Mouse (Mus musculus): ENCODE data around the gene Ephx3. TPM values are rescaled to one million over a fixed set of nuclear protein-coding genes. Genes with fewer than 3 reads are reported as not detected.
"Not testable (repeated sequence)": the region's sequence is repeated elsewhere in the genome, so short reads cannot be mapped to it uniquely, and the experiment has no call there.

Ephx3 gene
- 0.19 and 0.24 TPM in 2 replicates for polyA plus RNA-seq (2016; fragmentation: Nextera tagmentation; extraction: Ambion mirVana)

GRCm38 (mm10) chr17:32188863-32189636, at the start of gene Ephx3:
Ephx3 (minus strand) TSS chr17:32189549.
- peak within 1 kb of the TSS; percentile 38 for H3K27ac ChIP-seq (replicated peaks)
- H3K4me1 ChIP-seq = peaks cover 17% of the 10 kb centered on the region
- WGBS = 5% methylated on average over 42 of the region's 42 CpGs
- H3K4me3 ChIP-seq = peak within 1 kb of the TSS; percentile 58
- H3K9me3 ChIP-seq (replicated peaks) = no peaks in the 10 kb centered on the region
- peaks cover 2% of the 10 kb centered on the region; the same call in 1 of the 2 replicates for H3K36me3 ChIP-seq
- peaks cover 39% of the 10 kb centered on the region for H3K27me3 ChIP-seq (ENCODE audit: low read depth, poor library complexity, severe bottlenecking)
- DNase-seq (ENCODE audit: low spot score) = peak; percentile 37

DNA sequence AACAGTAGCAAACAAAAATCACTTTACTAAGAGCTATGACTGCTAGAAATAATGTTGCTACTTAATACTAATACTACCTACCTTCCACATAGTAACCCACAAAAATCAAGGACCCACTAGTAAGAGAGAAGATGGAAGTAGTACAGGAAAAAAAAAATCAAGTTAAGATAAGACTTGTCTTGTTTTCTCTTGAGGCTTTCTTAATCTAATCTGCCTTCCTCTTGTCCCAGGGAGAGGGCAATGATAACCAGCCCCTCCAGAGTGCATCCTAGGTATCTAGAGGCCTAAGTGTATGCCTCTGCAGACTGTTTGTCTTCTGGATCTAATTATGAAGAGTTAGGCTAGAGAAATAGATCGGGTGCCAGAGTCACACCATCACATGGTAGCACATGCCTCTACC, 49.2 kb upstream of the Ephx3 start:
- WGBS = 75% methylated on average over 1 of the region's 1 CpGs

DNA sequence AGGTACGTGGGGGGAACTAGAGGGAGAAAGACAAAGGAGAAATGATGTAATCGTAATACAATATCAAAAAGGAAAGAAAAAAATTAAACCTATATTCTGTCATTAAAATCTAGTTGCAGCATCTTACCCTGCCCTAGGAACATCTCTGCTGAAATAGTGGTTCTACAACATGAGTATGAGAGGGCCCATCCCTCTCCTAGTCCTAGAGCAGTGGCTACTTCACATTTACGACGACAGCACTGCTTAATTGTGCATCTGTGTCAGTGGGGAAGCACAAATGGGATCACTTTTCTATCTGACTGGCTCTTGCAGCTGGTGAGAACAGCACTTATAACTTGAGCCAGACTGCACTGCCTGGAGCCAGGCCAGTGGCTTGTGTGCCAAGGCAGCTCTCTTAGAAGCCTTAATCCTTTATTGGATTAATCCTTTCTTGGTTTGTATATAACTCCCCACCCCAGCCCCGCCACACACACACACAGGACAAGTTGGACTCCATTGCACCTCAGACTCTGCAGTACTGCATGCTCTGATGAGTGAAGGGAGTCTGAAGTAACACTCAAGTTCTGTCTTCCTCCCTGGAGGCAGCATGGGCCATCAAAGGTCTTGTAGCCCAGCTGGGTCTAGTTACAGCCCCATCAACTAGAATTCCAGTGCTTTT, 46.3 kb upstream of the Ephx3 start:
- Histone ChIP-seq H3K4me1 (peaks cover 8% of the 10 kb centered on the region), H3K27me3 (ENCODE audit: low read depth, poor library complexity, severe bottlenecking) (no peaks in the 10 kb centered on the region), H3K9me3 (replicated peaks) (no peaks in the 10 kb centered on the region), H3K27ac (replicated peaks) (0 out of 2 replicates have a peak overlapping the region, but pooled peaks have one; percentile 3), H3K36me3 (peaks cover 23% of the 10 kb centered on the region), H3K4me3 (no peak overlapping the region)
- DNase-seq (ENCODE audit: low spot score) = peak; percentile 15
- 78% methylated on average over 5 of the region's 5 CpGs for WGBS

More for the DNA sequence above, 49.2 kb upstream of the Ephx3 start:
- Histone ChIP-seq H3K27me3 (ENCODE audit: low read depth, poor library complexity, severe bottlenecking) (no peaks in the 10 kb centered on the region), H3K36me3 (peaks cover 38% of the 10 kb centered on the region), H3K9me3 (replicated peaks) (no peaks in the 10 kb centered on the region), H3K27ac (replicated peaks) (no peak overlapping the region), H3K4me3 (no peak overlapping the region), H3K4me1 (peaks cover 8% of the 10 kb centered on the region)
- no peak for DNase-seq (ENCODE audit: low spot score)

GRCm38 (mm10) chr17:32233174-32233573, 43.8 kb upstream of the Ephx3 start:
- Histone ChIP-seq H3K27ac (replicated peaks) (no peak overlapping the region), H3K27me3 (ENCODE audit: low read depth, poor library complexity, severe bottlenecking) (no peaks in the 10 kb centered on the region), H3K4me3 (no peak overlapping the region), H3K4me1 (peaks cover 8% of the 10 kb centered on the region), H3K9me3 (replicated peaks) (no peaks in the 10 kb centered on the region), H3K36me3 (peaks cover 28% of the 10 kb centered on the region)
- no peak for DNase-seq (ENCODE audit: low spot score)

DNA sequence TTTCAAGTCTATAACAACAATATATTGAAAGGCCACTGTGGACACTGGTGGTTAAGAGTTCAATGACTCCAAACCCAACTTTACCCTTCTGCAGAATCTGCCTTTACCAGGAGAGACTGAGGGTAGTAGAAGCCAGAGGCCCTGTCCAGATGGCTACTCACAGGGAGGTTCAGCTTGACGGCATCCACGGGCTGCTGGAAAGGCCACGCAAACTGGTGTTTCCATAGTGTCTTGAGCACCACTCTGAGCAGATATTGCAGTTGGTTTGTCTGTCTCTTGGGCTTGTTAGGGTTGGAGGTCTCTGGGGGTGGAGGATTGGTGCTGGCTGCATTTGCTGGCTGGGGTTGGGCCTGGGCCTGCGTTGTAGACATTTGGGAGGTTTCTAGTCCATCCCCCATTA, 39.9 kb upstream of the Ephx3 start:
- no peaks in the 10 kb centered on the region for H3K27me3 ChIP-seq (ENCODE audit: low read depth, poor library complexity, severe bottlenecking)
- 93% methylated on average over 4 of the region's 4 CpGs for WGBS
- no peaks in the 10 kb centered on the region for H3K9me3 ChIP-seq (replicated peaks)
- no peaks in the 10 kb centered on the region for H3K4me1 ChIP-seq
- peaks cover 61% of the 10 kb centered on the region for H3K36me3 ChIP-seq
- H3K4me3 ChIP-seq = no peak overlapping the region
- no peak overlapping the region for H3K27ac ChIP-seq (replicated peaks)
- no peak for DNase-seq (ENCODE audit: low spot score)

DNA sequence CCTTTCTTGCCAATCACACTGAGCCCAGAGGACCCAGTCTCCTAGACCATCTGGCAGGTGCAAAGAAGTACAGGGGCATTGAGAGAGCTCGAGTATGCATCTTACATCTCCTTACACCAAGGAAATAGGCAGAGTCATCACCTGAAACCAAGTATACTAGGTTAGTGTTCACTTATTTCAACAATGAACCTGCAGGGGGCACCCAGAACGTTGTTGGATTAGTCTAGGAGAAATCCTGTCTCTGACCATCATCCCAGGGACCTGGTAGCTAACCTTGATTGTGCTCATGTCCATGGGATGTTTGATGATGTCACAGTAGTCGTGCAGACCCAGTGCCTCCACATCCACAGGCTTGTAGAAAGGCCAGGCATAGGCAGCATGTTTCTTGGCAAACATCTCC, 31.5 kb upstream of the Ephx3 start:
- peaks cover 100% of the 10 kb centered on the region for H3K36me3 ChIP-seq
- DNase-seq (ENCODE audit: low spot score) = no peak
- H3K9me3 ChIP-seq (replicated peaks) = no peaks in the 10 kb centered on the region
- no peaks in the 10 kb centered on the region for H3K4me1 ChIP-seq
- H3K4me3 ChIP-seq = no peak overlapping the region
- 78% methylated on average over 3 of the region's 3 CpGs for WGBS
- no peaks in the 10 kb centered on the region for H3K27me3 ChIP-seq (ENCODE audit: low read depth, poor library complexity, severe bottlenecking)
- no peak overlapping the region for H3K27ac ChIP-seq (replicated peaks)

DNA sequence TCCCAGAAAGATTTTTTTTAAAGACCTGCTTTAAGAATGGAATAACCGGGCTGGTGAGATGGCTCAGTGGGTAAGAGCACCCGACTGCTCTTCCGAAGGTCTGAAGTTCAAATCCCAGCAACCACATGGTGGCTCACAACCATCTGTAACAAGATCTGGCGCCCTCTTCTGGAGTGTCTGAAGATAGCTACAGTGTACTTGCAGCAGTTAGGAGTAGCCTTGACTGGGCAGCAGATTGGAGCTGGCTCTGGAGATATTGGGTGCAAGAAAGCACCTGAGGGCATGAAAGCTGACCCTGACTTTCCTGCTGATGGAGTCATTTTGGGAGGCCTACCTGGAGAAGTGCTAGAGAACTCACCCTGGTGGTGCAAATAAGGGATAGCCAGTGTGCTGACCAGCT, 26.2 kb upstream of the Ephx3 start:
- DNase-seq (ENCODE audit: low spot score); H3K4me1 ChIP-seq; H3K9me3 ChIP-seq (replicated peaks); H3K4me3 ChIP-seq; H3K27ac ChIP-seq (replicated peaks); H3K27me3 ChIP-seq (ENCODE audit: low read depth, poor library complexity, severe bottlenecking): not testable (repeated sequence)
- peaks cover 100% of the 10 kb centered on the region for H3K36me3 ChIP-seq
- 76% methylated on average over 4 of the region's 4 CpGs for WGBS

GRCm38 (mm10) chr17:32211554-32211953, 22.2 kb upstream of the Ephx3 start:
- H3K9me3 ChIP-seq (replicated peaks); H3K27ac ChIP-seq (replicated peaks); H3K4me1 ChIP-seq; H3K27me3 ChIP-seq (ENCODE audit: low read depth, poor library complexity, severe bottlenecking); H3K4me3 ChIP-seq; DNase-seq (ENCODE audit: low spot score): not testable (repeated sequence)
- WGBS = 94% methylated on average over 6 of the region's 6 CpGs
- peaks cover 100% of the 10 kb centered on the region for H3K36me3 ChIP-seq

DNA sequence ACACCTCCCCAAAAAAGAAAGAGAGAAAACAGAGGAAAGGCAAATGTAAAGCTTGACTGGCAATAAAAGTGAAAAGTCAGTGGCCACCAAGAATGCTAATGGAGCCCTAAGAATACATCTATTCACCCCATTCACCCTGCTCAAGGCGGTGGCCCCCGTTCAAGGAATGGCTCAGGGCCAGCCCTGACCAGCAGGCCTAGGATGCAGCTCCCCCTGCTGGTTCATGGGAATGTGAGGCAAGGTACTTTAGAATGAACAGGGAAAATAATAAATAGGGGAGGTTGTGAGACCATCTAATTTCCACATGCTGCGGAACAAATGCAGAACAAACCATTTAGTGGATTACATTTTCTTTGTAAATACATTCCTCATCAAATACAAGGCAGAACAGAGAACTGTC, 20.4 kb upstream of the Ephx3 start:
- Histone ChIP-seq H3K9me3 (replicated peaks) (no peaks in the 10 kb centered on the region), H3K4me3 (no peak overlapping the region), H3K36me3 (peaks cover 100% of the 10 kb centered on the region), H3K27me3 (ENCODE audit: low read depth, poor library complexity, severe bottlenecking) (no peaks in the 10 kb centered on the region), H3K27ac (replicated peaks) (no peak overlapping the region), H3K4me1 (no peaks in the 10 kb centered on the region)
- DNase-seq (ENCODE audit: low spot score) = peak; percentile 52
- WGBS = 63% methylated on average over 3 of the region's 3 CpGs

- Histone ChIP-seq H3K4me1 (no peaks in the 10 kb centered on the region), H3K9me3 (replicated peaks) (no peaks in the 10 kb centered on the region), H3K4me3 (no peak overlapping the region), H3K36me3 (peaks cover 100% of the 10 kb centered on the region), H3K27me3 (ENCODE audit: low read depth, poor library complexity, severe bottlenecking) (no peaks in the 10 kb centered on the region), H3K27ac (replicated peaks) (no peak overlapping the region)
- no peak for DNase-seq (ENCODE audit: low spot score)
- 83% methylated on average over 6 of the region's 6 CpGs for WGBS
Observed at GRCm38 (mm10) chr17:32209144-32209543, 19.8 kb upstream of the Ephx3 start.

GRCm38 (mm10) chr17:32207586-32208245, 18.4 kb upstream of the Ephx3 start:
- WGBS = 83% methylated on average over 5 of the region's 5 CpGs
- no peaks in the 10 kb centered on the region for H3K4me1 ChIP-seq
- no peak overlapping the region for H3K27ac ChIP-seq (replicated peaks)
- H3K27me3 ChIP-seq (ENCODE audit: low read depth, poor library complexity, severe bottlenecking) = no peaks in the 10 kb centered on the region
- H3K9me3 ChIP-seq (replicated peaks) = no peaks in the 10 kb centered on the region
- H3K4me3 ChIP-seq = no peak overlapping the region
- DNase-seq (ENCODE audit: low spot score) = no peak
- peaks cover 100% of the 10 kb centered on the region for H3K36me3 ChIP-seq

DNA sequence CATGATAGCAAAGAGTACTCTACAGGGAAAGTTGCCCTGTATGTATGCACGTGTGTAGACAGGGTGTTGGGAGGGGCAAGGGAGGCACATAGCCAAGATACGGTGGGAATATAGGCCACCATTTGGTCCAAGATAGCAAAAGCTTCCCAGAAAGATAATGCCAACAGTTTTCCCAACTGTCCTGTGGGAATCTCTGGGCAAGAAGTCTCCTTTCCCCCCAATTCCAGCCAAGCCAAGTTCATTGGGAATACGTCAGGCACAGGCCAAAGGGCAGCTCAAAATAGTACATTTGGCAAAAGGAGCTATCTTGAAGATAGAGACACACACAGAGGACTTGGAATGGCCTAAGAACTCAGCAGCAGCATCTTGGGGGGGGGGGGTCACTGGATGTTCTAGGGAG, 16.0 kb upstream of the Ephx3 start:
- peaks cover 100% of the 10 kb centered on the region for H3K36me3 ChIP-seq
- DNase-seq (ENCODE audit: low spot score) = no peak
- 90% methylated on average over 3 of the region's 3 CpGs for WGBS

GRCm38 (mm10) chr17:32202972-32203371, 13.6 kb upstream of the Ephx3 start:
- Histone ChIP-seq H3K27me3 (ENCODE audit: low read depth, poor library complexity, severe bottlenecking) (no peaks in the 10 kb centered on the region), H3K4me1 (no peaks in the 10 kb centered on the region), H3K9me3 (replicated peaks) (no peaks in the 10 kb centered on the region), H3K36me3 (peaks cover 100% of the 10 kb centered on the region), H3K4me3 (no peak overlapping the region), H3K27ac (replicated peaks) (no peak overlapping the region)
- no peak for DNase-seq (ENCODE audit: low spot score)
- 90% methylated on average over 3 of the region's 3 CpGs for WGBS

More for the DNA sequence above, 16.0 kb upstream of the Ephx3 start:
- no peaks in the 10 kb centered on the region for H3K9me3 ChIP-seq (replicated peaks)
- no peaks in the 10 kb centered on the region for H3K4me1 ChIP-seq
- no peak overlapping the region for H3K27ac ChIP-seq (replicated peaks)
- no peaks in the 10 kb centered on the region for H3K27me3 ChIP-seq (ENCODE audit: low read depth, poor library complexity, severe bottlenecking)
- H3K4me3 ChIP-seq = no peak overlapping the region

All from midbrain, embryonic 10.5 days (tissue).